Mouse (Mus musculus) lung, adult 2 months (tissue): ENCODE data around the gene Adcy1.

ENCODE experiments used
- CTCF ChIP-seq: fragments of 200-500 bp; IDR thresholded peaks from 2 replicates; pipeline ENCODE4 v1.5.1; 2011; ENCODE audit warnings: mild to moderate bottlenecking, low read length, control low read depth; ENCODE audit not compliant: insufficient read depth
- POLR2A ChIP-seq: fragments of 200-500 bp; IDR thresholded peaks from 2 replicates; pipeline ENCODE4 v1.6.1; 2011; ENCODE audit warnings: low read depth, mild to moderate bottlenecking, control low read depth, low read length, borderline replicate concordance; ENCODE audit errors: extremely low read depth

- no peak for TF ChIP-seq CTCF
- TF ChIP-seq POLR2A: no peak
Observed at GRCm38 (mm10) chr11:7182409-7183042, 119.2 kb downstream of the Adcy1 start.
